Mouse (Mus musculus): Measurements from ENCODE around the gene Dact1. TPM values are rescaled to one million over a fixed set of nuclear protein-coding genes. Genes with fewer than 3 reads are reported as not detected.

Dact1 gene
- polyA plus RNA-seq, 1 experiment from 2014 or later, result 15.3 TPM

GRCm38 (mm10) chr12:71285399-71285798 lies 24.3 kb upstream of the Dact1 start:
- Histone ChIP-seq H3K27me3 (ENCODE audit: control insufficient read depth, insufficient read depth, low read length) (no peaks in the 10 kb centered on the region), H3K27ac (ENCODE audit: low read depth, low read length) (no peak overlapping the region), H3K4me3 (ENCODE audit: low read depth, low read length) (no peak overlapping the region), H3K36me3 (ENCODE audit: control insufficient read depth, insufficient read depth, low read length) (no peaks in the 10 kb centered on the region), H3K9me3 (ENCODE audit: control insufficient read depth, low read length) (no peaks in the 10 kb centered on the region), H3K4me2 (replicated peaks; ENCODE audit: low read depth, low read length) (no peak overlapping the region), H3K4me1 (replicated peaks; ENCODE audit: control insufficient read depth, insufficient read depth, low read length) (no peaks in the 10 kb centered on the region), H3K9ac (ENCODE audit: low read depth, low read length) (no peak overlapping the region)
- DNase-seq (ENCODE audit: low spot score) (no peak), ATAC-seq (ENCODE audit: low FRiP score) (no peak)

- Histone ChIP-seq H3K4me3 (ENCODE audit: low read depth, low read length) (no peak overlapping the region), H3K4me1 (replicated peaks; ENCODE audit: control insufficient read depth, insufficient read depth, low read length) (no peaks in the 10 kb centered on the region), H3K36me3 (ENCODE audit: control insufficient read depth, insufficient read depth, low read length) (no peaks in the 10 kb centered on the region), H3K27me3 (ENCODE audit: control insufficient read depth, insufficient read depth, low read length) (no peaks in the 10 kb centered on the region), H3K27ac (ENCODE audit: low read depth, low read length) (no peak overlapping the region), H3K9ac (ENCODE audit: low read depth, low read length) (no peak overlapping the region), H3K9me3 (ENCODE audit: control insufficient read depth, low read length) (no peaks in the 10 kb centered on the region), H3K4me2 (replicated peaks; ENCODE audit: low read depth, low read length) (no peak overlapping the region)
- no peak for DNase-seq (ENCODE audit: low spot score)
- no peak for ATAC-seq (ENCODE audit: low FRiP score)
- WGBS, result 69% methylated on average over 2 of the region's 2 CpGs
Measured at GRCm38 (mm10) chr12:71290460-71290859, 19.2 kb upstream of the Dact1 start.

GRCm38 (mm10) chr12:71293960-71294942 lies 15.4 kb upstream of the Dact1 start:
- Histone ChIP-seq H3K36me3 (ENCODE audit: control insufficient read depth, insufficient read depth, low read length) (no peaks in the 10 kb centered on the region), H3K27ac (ENCODE audit: low read depth, low read length) (no peak overlapping the region), H3K9me3 (ENCODE audit: control insufficient read depth, low read length) (no peaks in the 10 kb centered on the region), H3K4me3 (ENCODE audit: low read depth, low read length) (peak overlapping the region; percentile 15; the same call in 1 of the 2 replicates), H3K4me1 (replicated peaks; ENCODE audit: control insufficient read depth, insufficient read depth, low read length) (no peaks in the 10 kb centered on the region), H3K9ac (ENCODE audit: low read depth, low read length) (no peak overlapping the region), H3K4me2 (replicated peaks; ENCODE audit: low read depth, low read length) (peak overlapping the region; percentile 28), H3K27me3 (ENCODE audit: control insufficient read depth, insufficient read depth, low read length) (no peaks in the 10 kb centered on the region)
- DNase-seq (ENCODE audit: low spot score), result peak; percentile 46
- 12% methylated on average over 22 of the region's 22 CpGs for WGBS
- ATAC-seq (ENCODE audit: low FRiP score), result peak; percentile 76; the same call in 1 of the 2 replicates

- peak; percentile 41 for DNase-seq (ENCODE audit: low spot score)
- Histone ChIP-seq H3K4me3 (ENCODE audit: low read depth, low read length) (no peak overlapping the region), H3K4me2 (replicated peaks; ENCODE audit: low read depth, low read length) (no peak overlapping the region), H3K4me1 (replicated peaks; ENCODE audit: control insufficient read depth, insufficient read depth, low read length) (no peaks in the 10 kb centered on the region), H3K9me3 (ENCODE audit: control insufficient read depth, low read length) (no peaks in the 10 kb centered on the region), H3K27me3 (ENCODE audit: control insufficient read depth, insufficient read depth, low read length) (no peaks in the 10 kb centered on the region), H3K9ac (ENCODE audit: low read depth, low read length) (no peak overlapping the region), H3K36me3 (ENCODE audit: control insufficient read depth, insufficient read depth, low read length) (no peaks in the 10 kb centered on the region), H3K27ac (ENCODE audit: low read depth, low read length) (no peak overlapping the region)
- ATAC-seq (ENCODE audit: low FRiP score), result no peak
- WGBS, result 33% methylated on average over 8 of the region's 8 CpGs
Measured at GRCm38 (mm10) chr12:71296849-71297535, 12.7 kb upstream of the Dact1 start.

- H3K4me3 ChIP-seq (ENCODE audit: low read depth, low read length), result peak overlapping the region; percentile 86
- H3K27ac ChIP-seq (ENCODE audit: low read depth, low read length), result peak overlapping the region; percentile 90
- no peaks in the 10 kb centered on the region for H3K4me1 ChIP-seq (replicated peaks; ENCODE audit: control insufficient read depth, insufficient read depth, low read length)
- H3K36me3 ChIP-seq (ENCODE audit: control insufficient read depth, insufficient read depth, low read length), result no peaks in the 10 kb centered on the region
- H3K9me3 ChIP-seq (ENCODE audit: control insufficient read depth, low read length), result no peaks in the 10 kb centered on the region
- peak; percentile 68 for DNase-seq (ENCODE audit: low spot score)
- no peaks in the 10 kb centered on the region for H3K27me3 ChIP-seq (ENCODE audit: control insufficient read depth, insufficient read depth, low read length)
- peak overlapping the region; percentile 71 for H3K9ac ChIP-seq (ENCODE audit: low read depth, low read length)
- WGBS, result under 1% methylated on average over 52 of the region's 56 CpGs
- ATAC-seq (ENCODE audit: low FRiP score), result peak; percentile 64
- H3K4me2 ChIP-seq (replicated peaks; ENCODE audit: low read depth, low read length), result peak overlapping the region; percentile 96
Measured at GRCm38 (mm10) chr12:71310068-71310931, 616 bp downstream of the Dact1 start.

GRCm38 (mm10) chr12:71311237-71311887 lies 1.7 kb downstream of the Dact1 start:
- Histone ChIP-seq H3K4me2 (replicated peaks; ENCODE audit: low read depth, low read length) (peak overlapping the region; percentile 96; the same call in 1 of the 2 replicates), H3K4me1 (replicated peaks; ENCODE audit: control insufficient read depth, insufficient read depth, low read length) (no peaks in the 10 kb centered on the region), H3K9me3 (ENCODE audit: control insufficient read depth, low read length) (no peaks in the 10 kb centered on the region), H3K9ac (ENCODE audit: low read depth, low read length) (no peak overlapping the region), H3K27me3 (ENCODE audit: control insufficient read depth, insufficient read depth, low read length) (no peaks in the 10 kb centered on the region), H3K4me3 (ENCODE audit: low read depth, low read length) (peak overlapping the region; percentile 86), H3K27ac (ENCODE audit: low read depth, low read length) (no peak overlapping the region), H3K36me3 (ENCODE audit: control insufficient read depth, insufficient read depth, low read length) (no peaks in the 10 kb centered on the region)
- WGBS, result 30% methylated on average over 13 of the region's 13 CpGs
- DNase-seq (ENCODE audit: low spot score) (peak; percentile 56), ATAC-seq (ENCODE audit: low FRiP score) (no peak)

- DNase-seq (ENCODE audit: low spot score) (no peak), ATAC-seq (ENCODE audit: low FRiP score) (no peak)
- Histone ChIP-seq H3K4me1 (replicated peaks; ENCODE audit: control insufficient read depth, insufficient read depth, low read length) (no peaks in the 10 kb centered on the region), H3K36me3 (ENCODE audit: control insufficient read depth, insufficient read depth, low read length) (peaks cover 14% of the 10 kb centered on the region), H3K9me3 (ENCODE audit: control insufficient read depth, low read length) (no peaks in the 10 kb centered on the region), H3K4me3 (ENCODE audit: low read depth, low read length) (no peak overlapping the region), H3K9ac (ENCODE audit: low read depth, low read length) (no peak overlapping the region), H3K27ac (ENCODE audit: low read depth, low read length) (no peak overlapping the region), H3K27me3 (ENCODE audit: control insufficient read depth, insufficient read depth, low read length) (no peaks in the 10 kb centered on the region), H3K4me2 (replicated peaks; ENCODE audit: low read depth, low read length) (no peak overlapping the region)
- 89% methylated on average over 37 of the region's 40 CpGs for WGBS
Measured at GRCm38 (mm10) chr12:71318239-71318638, 8.6 kb downstream of the Dact1 start.

GRCm38 (mm10) chr12:71319536-71319935 lies 9.9 kb downstream of the Dact1 start:
- WGBS, result 99% methylated on average over 4 of the region's 4 CpGs
- no peaks in the 10 kb centered on the region for H3K4me1 ChIP-seq (replicated peaks; ENCODE audit: control insufficient read depth, insufficient read depth, low read length)
- no peaks in the 10 kb centered on the region for H3K27me3 ChIP-seq (ENCODE audit: control insufficient read depth, insufficient read depth, low read length)
- H3K4me3 ChIP-seq (ENCODE audit: low read depth, low read length), result no peak overlapping the region
- no peak overlapping the region for H3K4me2 ChIP-seq (replicated peaks; ENCODE audit: low read depth, low read length)
- ATAC-seq (ENCODE audit: low FRiP score) (no peak), DNase-seq (ENCODE audit: low spot score) (no peak)
- no peaks in the 10 kb centered on the region for H3K9me3 ChIP-seq (ENCODE audit: control insufficient read depth, low read length)
- peaks cover 14% of the 10 kb centered on the region for H3K36me3 ChIP-seq (ENCODE audit: control insufficient read depth, insufficient read depth, low read length)
- H3K27ac ChIP-seq (ENCODE audit: low read depth, low read length), result no peak overlapping the region
- H3K9ac ChIP-seq (ENCODE audit: low read depth, low read length), result no peak overlapping the region

Measured in hindbrain, embryonic 11.5 days (tissue).